Mouse (Mus musculus) thymus, postnatal 25 days (tissue): ENCODE results near the gene Gm7980.
"Not testable (repeated sequence)": the region's sequence is repeated elsewhere in the genome, so short reads cannot be mapped to it uniquely, and the experiment has no call there.

Experiments used
- DNase-seq: peaks from one replicate; pipeline ENCODE4 v3.0.0; 2022

Gm7980 gene

DNA sequence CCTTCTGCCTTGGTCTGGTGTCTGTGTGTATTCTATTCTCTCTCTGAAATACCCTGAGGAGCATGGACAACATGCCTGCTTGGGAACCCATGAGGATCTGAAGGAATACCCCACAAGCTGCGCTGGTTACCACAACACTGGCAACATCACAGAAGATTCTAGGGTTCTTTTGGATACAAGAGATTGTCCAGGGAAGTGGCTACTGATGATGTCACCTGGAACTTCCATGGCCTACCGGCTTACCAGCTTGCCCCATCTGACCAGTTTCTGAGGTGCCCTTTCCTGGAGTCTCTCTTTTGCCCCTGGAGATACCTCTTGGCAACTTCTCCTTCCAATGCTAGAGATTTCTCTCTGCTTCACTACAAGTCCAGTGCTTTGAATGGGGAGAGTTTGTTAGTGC, at the start of gene Gm7980:
TSS of gene Gm7980 (minus strand) at position 101 of the 400 bp plus-strand sequence.
- DNase-seq, result not testable (repeated sequence)

DNA sequence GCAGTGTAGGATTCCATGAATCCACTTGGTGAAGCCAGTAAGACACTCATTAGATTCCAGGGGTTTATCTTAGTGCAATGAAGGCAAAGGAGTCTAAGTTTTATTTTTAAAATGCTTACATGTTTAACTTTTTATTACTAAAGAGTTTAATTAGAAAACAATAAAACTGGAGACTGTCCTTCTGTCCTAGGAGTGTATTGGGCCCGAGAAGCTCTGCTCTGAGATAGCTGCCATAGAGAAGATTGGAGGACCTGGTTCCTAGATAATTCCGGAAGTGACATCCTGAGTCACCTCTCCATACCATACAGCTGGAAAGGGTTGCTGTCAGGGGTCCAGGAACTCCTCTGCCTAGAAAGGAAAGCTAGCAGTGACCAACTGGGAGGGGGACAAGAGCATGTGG, 36.6 kb upstream of the Gm7980 start, which contains the start of gene 1700024B05Rik:
TSS of gene 1700024B05Rik (plus strand) at position 301 of the 400 bp plus-strand sequence.
- not testable (repeated sequence) for DNase-seq

DNA sequence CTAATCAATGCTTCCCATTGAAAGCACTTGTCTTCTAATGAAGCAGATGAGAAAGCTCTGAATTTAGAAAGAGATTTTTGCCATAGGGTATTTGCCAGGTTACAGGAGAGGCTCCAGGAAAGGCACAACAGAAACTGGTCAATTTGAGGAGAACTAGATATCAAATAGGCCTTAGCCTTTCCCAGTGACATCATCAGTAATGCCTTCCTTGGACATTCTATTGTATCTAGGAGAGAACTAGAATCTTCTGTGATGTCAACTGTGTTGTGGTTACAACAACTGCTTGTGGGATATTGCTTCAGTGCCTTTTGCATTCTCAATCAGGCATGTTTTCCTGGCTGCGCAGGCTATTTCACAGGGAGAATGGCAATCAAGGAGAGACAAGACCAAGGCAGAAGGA, 17.6 kb upstream of the Gm7980 start, which contains the start of gene 1700049E17Rik1:
TSS of gene 1700049E17Rik1 (plus strand) at position 301 of the 400 bp plus-strand sequence.
- not testable (repeated sequence) for DNase-seq
